Mouse (Mus musculus) left cerebral cortex, postnatal 36 days (tissue): ENCODE measurements around the gene Dhps. TPM values are rescaled to one million over a fixed set of nuclear protein-coding genes. Genes with fewer than 3 reads are reported as not detected.
"Not testable (repeated sequence)": the region's sequence is repeated elsewhere in the genome, so short reads cannot be mapped to it uniquely, and the experiment has no call there.

Experiments used
- DNase-seq, 2 experiments: peaks; one replicate each; pipeline ENCODE4 v3.0.0; 2021 to 2022; ENCODE audit warnings: low spot score in 2 of 2, mixed read lengths in 1 of 2
- intact Hi-C: fragments of 180-260 bp; cut with DNase I; formaldehyde crosslinking; loops from one replicate; pipeline ENCODE4 v1.15.1; 2025
- total RNA-seq, 2 experiments: library from RNA; stranded (reverse); gene quantifications; 2 replicates each; pipeline ENCODE4 v1.2.3; 2021

The Dhps gene
- total RNA-seq, 2 experiments from 2014 or later, result 64.4 to 68.5 TPM

DNA sequence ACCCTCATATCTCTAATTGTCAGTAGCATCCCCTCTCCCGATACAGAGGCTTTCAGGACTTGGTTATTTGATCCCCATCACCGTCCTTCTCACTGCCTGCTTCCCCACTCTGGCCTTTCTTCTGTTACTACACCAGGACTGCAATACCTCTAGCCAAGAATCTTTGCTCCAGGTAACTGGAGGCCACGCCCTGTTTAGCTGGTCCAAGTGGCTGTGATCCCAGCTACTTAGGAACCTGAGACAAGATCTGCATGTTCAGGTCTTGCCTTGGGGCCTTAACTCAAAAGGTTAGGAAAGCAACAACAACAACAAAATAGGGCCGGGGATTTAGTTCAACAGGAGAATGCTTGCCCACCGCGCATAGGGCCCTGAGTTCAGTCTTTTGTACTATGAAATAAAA, 27.9 kb upstream of the Dhps start:
- intact Hi-C loops, result no loop called here

DNA sequence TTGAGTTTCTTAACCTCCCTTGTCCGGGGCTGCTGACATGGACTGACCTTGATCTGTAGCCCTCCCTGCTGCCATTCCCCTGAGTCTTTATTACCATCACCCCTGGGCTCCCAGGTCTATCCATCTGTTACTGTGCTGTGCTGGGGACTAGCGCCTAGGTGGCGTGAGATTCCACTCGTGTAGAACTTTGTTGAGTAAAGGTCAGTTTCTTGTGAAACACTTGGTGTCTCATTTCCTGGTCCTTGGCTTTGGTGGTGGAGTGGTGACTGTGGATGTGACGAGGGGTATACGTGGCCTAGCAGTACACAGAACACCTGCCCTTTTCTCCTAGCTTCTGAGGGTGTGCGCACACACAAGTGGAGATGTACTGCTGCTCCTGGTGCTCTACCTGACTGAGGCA, 14.2 kb upstream of the Dhps start:
- DNase-seq, result no peak
- intact Hi-C loops, result no loop called here

More for the DNA sequence above, 27.9 kb upstream of the Dhps start:
- DNase-seq, result no peak

DNA sequence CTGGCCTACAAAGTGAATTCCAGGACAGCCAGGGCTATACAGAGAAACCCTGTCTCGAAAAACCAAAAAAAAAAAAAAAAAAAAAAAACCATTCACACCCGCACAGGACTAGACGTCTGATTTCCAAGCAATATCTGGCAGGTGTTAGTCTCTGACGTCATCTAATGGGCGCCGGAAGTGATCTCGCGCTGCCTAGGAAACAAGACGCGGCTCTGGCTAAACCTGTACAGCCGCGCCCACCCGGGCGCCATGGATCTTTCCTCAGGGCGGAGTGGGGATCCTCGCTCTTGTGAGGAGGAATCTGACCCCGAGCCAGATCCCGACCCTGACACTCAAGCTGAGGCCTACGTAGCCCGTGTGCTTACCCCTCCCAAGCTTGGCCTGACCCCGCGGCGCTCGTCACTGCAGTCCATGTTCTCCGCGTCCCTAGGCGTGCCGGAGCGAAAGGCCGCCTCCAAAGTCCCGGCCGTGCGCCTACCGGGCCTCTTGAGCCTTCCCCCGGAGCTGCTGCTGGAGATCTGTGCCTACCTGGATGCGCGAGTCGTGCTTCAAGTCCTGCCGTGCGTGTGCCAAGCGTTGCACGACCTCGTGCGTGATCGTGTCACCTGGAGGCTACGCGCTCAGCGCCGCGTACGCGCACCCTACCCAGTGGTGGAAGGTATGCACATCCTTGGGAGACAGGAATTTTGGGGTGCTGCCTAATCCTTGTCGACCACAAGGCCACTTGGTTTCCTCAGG, 11.5 kb upstream of the Dhps start, which contains the start of gene Fbxw9:
TSS of gene Fbxw9 (plus strand) at position 177 of the 738 bp plus-strand sequence.
- DNase-seq, result peak; percentile 88 to 91
- intact Hi-C loops, result no loop called here

DNA sequence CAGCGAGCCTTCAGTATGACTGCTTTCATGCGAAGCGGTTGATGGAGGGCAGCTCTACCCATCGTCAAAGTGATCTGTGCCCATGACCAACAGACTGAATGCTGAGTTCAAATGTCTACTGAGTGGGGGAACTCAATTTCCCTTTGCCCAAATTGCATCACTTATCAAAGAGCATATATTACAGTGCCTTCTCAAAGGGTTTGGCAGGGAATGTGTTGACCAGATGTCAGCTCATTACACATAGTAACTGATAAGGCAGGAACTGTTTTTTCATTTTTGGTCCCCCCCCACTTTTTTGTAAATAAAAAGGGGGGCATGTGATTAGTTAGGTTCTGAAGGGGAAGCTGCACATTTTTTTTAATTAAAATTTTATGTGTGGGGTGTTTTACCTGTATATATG, 9.0 kb upstream of the Dhps start:
- intact Hi-C loops, result no loop called here
- DNase-seq, result no peak

DNA sequence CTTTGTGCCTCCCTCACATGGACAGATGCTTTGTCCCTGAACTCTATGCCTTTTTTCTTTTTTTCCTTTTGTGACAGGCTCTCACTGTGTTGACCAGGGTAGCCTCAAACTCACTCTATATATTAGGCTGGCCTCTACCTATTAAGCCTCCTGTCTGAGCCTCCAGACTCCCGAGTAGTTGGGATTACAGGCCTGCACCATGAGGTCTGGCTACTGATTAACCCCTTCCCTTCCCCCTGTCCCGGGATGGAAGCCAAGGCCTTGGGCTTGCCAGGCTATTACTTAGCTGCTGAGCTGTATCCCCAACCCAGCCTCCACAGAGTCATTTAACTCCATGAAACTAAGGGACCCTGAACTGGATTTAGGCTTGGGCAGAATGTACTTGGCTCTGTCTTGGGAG, 6.3 kb upstream of the Dhps start:
- intact Hi-C loops, result no loop called here
- no peak for DNase-seq

DNA sequence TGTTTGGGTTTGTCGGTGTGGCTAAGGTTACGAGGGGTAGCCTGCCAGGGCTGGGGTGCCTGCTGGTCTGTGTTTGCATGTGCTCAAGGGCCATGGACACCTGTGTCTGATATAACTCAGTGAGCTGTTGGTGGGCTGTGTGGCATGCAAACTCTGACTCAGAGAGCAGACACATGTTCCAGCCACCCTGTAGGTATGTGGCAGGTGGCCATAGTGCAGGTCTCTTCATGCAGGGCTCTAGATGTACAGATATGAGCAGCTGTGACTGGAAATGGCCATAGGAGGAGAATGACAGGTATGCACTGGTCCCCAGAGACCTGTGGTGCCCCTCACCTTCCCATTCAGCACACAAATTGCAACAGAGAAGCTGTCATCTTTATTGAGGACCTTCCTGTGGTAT, 4.4 kb upstream of the Dhps start:
- intact Hi-C loops, result no loop called here
- no peak for DNase-seq

DNA sequence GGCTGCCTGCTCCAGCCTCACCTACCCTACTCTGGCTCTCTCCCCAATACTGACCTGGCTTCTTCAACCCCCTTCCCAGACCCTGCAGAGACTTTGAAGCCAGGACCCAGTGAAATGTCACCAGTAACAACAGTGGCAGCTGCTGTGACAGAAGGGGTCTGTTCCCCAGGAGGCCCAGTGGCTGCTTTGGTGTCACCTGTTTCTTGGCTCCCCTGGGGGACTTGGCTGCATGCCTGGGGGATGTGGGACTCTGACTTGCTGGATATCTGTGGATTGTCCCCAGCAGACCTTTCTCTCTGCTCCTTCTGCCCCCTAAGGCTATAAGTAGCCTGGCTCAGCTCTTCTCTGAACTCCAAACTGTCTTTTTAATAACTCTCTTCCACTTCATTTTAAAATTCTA, 3.6 kb upstream of the Dhps start, which contains the start of gene Gm5741:
TSS of gene Gm5741 (minus strand) at position 1 of the 400 bp plus-strand sequence.
- intact Hi-C loops, result no loop called here

DNA sequence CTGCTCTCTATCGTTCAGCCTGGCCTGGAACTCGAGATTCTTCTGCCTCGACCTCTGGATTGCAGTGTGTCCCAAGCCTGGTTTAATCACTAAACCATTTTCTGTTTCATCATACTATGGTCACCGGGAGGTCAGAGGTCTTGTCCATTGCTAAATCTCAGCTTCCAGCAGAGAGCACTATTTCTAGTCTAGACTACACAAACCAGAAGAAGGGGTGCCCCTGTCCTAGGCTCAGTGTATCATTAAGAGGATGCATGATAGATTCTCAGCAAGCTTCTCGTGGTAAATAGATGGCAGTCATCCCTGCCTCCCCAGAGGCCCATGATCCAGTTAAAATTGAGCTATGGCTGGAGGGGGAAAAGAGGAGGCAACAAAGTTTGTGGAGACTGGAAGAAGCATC, 516 bp upstream of the Dhps start:
- intact Hi-C loops, result loop anchor here (5.0 to 10.0 kb wide), 2 partner anchors 34 to 224 kb away; partner anchors contain the start of genes Orc6, Tnpo2 and Vps35

More for the DNA sequence above, 3.6 kb upstream of the Dhps start, which contains the start of gene Gm5741:
- no peak for DNase-seq

DNA sequence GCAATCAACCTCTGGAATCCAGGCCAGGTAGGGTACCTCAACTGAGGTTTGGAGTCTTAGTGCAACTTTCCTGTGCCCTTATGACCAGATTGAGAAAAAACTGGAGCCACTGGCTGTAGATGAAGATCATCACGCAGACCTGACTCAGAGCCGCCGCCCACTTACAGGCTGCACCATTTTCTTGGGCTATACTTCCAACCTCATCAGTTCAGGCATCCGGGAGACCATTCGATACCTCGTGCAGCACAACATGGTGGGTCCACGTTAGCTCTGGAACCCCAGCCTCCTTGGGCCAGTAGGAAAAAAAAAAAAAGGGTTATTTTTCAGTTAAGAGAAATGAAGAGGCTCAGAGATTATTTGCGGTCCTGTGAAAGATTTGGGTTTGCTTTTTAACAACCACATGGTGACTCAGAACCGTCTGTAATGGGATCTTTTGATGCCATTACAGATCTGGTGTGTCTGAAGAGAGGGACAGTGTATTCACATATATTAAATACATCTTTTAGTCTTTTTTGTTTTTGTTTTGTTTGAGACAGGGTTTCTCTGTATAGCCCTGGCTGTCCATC, 890 bp downstream of the Dhps start:
- intact Hi-C loops, result loop anchor here (5.0 to 10.0 kb wide), 2 partner anchors 35 to 222 kb away; partner anchors contain the start of genes Orc6, Tnpo2 and Vps35
- DNase-seq, result no peak

More for the DNA sequence above, 516 bp upstream of the Dhps start:
- DNase-seq, result no peak

DNA sequence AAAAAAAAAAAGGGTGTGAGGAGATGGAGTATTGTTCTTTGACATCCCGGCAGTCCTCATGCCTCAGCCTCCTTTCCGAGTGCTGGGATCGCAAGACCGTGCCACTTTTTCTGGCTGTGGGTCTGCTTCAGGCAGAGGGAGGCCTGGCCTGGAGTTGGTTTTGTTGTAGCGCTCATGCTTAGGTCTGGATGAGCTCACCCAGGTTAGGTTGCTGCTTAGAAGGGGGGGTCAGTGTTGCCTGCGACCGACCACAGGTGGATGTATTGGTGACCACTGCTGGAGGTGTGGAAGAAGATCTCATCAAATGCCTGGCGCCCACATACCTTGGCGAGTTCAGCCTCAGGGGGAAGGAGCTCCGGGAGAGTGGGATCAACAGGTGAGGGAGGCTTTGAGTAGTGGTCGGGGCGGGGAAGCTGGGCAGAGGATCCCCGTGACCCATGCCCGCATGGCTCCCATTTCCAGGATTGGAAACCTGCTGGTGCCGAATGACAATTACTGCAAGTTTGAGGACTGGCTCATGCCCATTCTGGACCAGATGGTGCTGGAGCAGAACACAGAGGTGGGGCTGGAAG, 1.6 kb downstream of the Dhps start:
- DNase-seq, result no peak
- intact Hi-C loops, result loop anchor here (5.0 to 10.0 kb wide), 2 partner anchors 36 to 222 kb away; partner anchors contain the start of genes Orc6, Tnpo2 and Vps35

DNA sequence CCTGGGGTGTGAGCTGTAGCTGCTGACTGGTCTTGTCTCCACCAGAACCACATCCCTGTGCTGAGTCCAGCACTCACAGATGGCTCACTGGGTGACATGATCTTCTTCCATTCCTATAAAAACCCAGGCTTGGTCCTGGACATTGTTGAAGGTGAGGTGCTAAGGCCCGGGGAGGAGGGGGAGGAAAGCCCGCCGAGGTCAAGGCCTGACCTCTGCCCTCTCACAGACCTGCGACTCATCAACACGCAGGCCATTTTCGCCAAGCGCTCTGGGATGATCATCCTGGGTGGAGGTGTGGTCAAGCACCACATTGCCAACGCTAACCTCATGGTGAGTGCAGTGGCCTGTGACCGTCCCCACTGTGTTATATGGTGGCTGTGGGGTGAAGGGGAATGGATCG, 2.6 kb downstream of the Dhps start:
- no peak for DNase-seq
- intact Hi-C loops, result loop anchor here (5.0 to 10.0 kb wide), 2 partner anchors 37 to 221 kb away; partner anchors contain the start of genes Orc6, Tnpo2 and Vps35

DNA sequence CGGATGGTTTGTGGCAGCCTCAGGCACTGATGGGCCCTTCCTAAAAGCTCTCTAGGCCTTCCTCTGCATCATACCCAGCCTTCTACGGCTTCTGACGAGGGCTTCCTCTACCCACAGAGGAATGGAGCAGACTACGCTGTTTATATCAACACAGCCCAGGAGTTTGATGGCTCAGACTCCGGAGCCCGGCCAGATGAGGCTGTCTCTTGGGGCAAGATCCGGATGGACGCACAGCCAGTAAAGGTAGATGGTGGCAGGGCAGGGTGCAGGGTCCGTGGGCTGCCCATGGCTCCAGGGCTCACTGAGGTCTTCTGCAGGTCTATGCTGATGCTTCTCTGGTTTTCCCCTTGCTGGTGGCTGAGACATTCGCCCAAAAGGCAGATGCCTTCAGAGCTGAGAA, 3.1 kb downstream of the Dhps start:
- intact Hi-C loops, result loop anchor here (5.0 to 10.0 kb wide), 2 partner anchors 37 to 220 kb away; partner anchors contain the start of genes Orc6, Tnpo2 and Vps35
- DNase-seq, result no peak

DNA sequence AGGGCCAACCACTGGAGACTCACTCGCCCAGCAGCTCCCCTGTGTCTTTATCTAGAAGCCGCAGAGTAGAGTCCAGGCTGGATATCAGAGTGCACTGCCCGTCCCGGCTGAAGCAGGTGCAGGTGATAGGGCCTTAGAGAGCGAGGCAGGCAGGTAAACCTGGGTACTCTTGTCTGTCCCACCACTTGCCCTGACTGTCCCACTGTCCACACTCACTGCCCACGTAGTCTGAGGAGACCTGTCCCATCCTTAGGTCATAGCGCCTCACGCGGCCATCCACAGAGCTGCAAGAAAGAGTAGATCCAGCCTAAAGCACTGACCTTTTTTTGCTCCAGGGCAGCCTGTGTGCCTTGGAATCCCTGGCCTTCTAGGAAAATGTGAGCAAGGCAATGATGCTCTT, 4.4 kb downstream of the Dhps start:
- intact Hi-C loops, result loop anchor here (2.0 to 10.0 kb wide), 2 partner anchors 95 to 219 kb away; partner anchors contain the start of genes Orc6 and Vps35
- no peak for DNase-seq

DNA sequence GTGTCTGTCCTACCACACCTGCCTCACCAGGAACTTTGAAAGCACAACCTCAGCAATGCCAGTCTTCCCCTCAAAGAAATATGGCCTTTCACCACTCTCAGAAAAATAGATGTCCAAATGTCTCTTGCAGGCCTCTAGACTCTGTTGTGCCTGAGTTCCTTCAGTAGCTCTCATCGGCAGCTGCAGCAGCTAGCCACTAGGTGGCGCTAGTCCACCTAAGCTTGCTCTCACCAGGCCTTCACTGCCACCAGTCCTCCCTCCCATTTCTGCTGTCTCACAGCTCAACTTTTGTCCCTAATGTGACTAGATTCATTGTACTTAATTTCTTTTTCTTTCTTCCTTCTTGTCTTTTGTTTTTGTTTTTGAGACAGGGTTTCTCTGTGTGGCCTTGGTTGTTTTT, 5.4 kb downstream of the Dhps start:
- intact Hi-C loops, result loop anchor here (2.0 to 10.0 kb wide), 2 partner anchors 94 to 218 kb away; partner anchors contain the start of genes Orc6 and Vps35
- DNase-seq, result peak; percentile 76 to 78

DNA sequence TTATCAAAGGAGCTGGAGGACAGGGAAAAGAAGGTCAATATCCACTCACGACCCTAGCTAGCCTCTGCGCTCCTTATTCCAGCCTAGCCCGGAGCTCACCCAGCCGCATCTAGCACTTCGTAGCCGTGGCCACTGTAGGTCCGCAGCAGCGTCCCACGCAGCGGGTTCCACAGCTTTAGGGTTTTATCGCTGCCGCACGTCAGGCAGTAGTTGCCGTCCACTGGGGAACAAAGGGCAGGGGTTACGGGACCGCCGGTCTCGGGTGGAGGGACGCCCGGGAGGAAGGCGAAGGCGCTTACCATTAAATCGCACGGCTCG, 8.6 kb downstream of the Dhps start:
- intact Hi-C loops, result loop anchor here (5.0 kb wide), 1 partner anchor 37 kb away; no protein-coding TSS in a partner anchor
- no peak for DNase-seq

DNA sequence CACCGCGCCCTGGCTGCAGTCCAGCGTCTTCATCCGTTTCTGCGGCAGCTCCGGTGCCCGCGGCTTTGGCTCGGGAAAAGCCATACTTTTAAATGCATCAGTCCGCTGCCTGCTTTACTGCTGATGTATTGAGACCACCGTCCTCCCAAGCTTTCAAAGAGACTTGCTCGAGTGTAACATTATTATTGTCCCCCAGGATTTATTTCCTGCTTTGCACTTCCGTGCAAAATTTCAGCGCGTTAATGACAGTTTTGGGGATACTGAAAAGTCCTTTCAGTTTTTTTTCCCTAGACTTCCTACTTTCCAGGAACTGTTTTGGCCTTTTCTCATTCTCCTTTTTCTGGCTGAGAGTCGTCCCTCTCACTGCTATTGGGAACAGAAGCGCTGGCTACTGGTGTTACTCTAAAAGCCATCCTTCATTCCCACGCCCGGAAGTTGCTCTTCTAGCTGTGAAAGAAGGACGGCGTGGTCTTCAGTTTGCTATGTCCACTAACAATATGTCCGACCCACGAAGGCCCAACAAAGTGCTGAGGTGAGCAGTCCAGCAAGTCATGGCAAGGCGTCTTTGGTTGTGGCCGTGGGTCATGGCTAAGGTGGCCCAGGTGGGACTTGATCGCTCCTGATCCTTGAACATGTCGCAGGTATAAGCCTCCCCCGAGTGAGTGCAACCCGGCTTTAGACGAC, 9.1 kb downstream of the Dhps start, which contains the start of gene Wdr83os:
TSS of gene Wdr83os (plus strand) at position 209 of the 684 bp plus-strand sequence.
- intact Hi-C loops, result loop anchor here (5.0 kb wide), 1 partner anchor 37 kb away; no protein-coding TSS in a partner anchor
- peak; percentile 50 to 60 for DNase-seq

DNA sequence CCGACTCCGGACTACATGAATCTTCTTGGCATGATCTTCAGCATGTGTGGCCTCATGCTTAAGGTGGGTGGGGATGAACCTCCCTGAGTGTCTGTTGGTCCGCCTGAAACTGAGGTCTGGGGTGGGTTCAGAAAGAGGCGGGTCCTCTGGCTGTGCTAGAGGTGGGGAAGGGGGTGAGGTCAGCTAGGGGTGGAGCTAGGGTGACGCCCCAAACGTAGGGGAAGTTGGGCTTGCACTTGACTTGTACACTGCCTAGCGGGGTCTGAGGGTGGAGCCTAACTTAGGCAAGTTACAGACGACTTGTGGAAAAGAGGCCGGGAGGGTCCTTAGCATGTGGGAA, 9.6 kb downstream of the Dhps start, which contains the start of gene Wdr83:
TSS of gene Wdr83 (minus strand) at position 91 of the 340 bp plus-strand sequence.
- intact Hi-C loops, result loop anchor here (5.0 kb wide), 1 partner anchor 36 kb away; no protein-coding TSS in a partner anchor
- no peak for DNase-seq

DNA sequence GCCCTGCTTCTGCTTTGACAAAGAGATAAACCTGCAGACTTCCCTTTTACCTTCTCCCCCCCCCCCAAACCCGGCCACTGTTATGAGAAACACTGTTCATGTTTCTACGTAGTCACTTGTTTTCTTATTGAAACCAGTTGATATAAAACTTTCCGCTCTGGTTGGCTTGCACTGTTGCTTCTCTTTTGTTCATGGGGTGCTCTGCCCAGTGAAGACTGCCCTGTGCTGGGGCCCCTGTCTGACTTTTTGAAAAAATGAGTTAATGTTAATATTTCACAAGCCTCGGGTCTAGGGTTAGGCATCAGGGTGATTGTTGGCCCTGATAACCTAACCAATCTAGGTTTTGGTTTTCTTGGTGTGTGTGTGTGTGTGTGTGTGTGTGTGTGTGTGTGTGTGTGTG, 10.6 kb downstream of the Dhps start:
- not testable (repeated sequence) for DNase-seq
- intact Hi-C loops, result loop anchor here (5.0 kb wide), 1 partner anchor 35 kb away; no protein-coding TSS in a partner anchor

DNA sequence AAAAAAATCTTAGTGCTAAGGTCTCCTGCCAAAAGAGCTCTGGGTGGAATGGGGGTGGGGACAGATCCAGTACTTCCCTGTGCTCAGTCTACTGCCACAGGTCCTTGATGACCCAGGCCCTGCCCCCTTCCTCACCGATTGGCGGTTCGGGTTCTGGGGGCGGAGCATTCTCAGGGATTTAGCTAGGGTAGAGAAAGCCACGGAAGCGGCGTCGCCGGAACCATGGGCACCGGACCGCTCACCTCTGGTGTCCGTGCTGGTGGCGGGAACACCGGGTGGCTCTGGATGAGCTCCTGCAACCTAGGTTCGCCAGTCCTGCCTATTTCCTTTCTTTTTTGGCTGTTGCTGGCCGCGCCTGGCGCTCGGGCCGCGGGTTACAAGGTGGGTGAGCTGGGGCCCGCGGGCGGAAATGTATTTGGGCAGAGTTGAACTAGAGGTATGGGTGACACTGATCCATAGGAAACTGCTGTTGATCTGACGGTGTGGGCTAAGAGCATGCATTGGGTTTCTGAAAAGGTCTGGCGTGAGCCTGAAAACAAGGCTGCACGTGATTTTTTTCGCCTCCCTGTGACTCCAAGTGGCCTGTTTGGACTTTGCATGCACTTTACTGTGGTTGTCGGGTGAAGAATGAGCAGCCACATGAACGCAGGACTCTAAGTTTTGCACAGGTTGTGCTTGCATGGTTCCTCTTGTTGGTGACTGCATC, 11.7 kb downstream of the Dhps start, which contains the start of gene Man2b1:
TSS of gene Man2b1 (plus strand) at position 163 of the 706 bp plus-strand sequence.
- peak; percentile 85 to 87 for DNase-seq
- intact Hi-C loops, result loop anchor here (5.0 kb wide), 1 partner anchor 34 kb away; no protein-coding TSS in a partner anchor
